Mouse (Mus musculus): ENCODE data around the gene Parl. TPM values are rescaled to one million over a fixed set of nuclear protein-coding genes. Genes with fewer than 3 reads are reported as not detected.

The Parl gene
- polyA plus RNA-seq (2015; fragmentation: Illumina TruSeq; extraction: RNeasy Lipid Tissue Mini Kit (QIAGEN cat#74804); ENCODE audit: insufficient read depth, low read depth, low replicate concordance), result 18.7 TPM

DNA sequence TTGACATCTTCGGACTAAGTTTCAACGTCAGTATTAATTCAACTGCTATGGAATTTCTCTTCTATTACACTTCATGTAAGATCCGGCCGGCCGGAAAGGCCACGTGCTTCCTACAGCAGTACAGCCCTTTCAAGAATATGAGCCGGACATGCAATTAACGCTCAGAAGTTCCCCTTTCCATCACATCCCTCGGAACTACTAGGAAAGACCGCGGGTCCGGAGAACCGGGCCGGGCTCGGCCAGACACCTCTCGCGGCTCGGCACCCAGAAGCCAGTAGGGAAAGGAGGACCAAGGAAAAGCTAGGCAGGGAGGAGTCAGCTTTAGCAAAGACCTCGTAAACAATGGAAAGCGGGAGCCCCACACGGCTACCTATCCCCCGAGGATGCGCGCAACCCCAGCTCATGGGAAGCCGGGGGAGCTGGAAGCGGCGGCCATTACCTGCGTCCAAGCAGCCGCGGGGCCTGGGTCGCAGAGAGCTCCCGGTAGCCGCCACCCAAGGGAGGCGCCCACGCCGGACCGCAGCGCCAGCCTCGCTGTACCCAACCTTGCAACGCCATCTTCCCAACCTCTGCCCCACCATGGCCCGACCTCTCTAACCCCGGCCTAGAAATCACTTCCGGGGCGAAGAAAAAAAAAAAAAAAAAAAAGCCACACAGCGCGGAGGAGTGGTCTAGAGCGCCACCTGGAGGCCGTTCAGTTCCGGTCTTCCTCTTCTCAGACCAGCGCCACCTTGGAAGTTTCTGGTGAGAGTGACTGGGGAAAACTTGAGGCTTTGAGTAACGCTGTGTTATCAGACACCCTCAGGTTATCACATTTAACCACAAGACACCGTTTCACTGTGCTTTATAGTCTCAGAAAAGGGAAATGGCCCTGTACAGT, at the start of gene Parl:
Gene Parl, minus strand, starts transcription at position 618 of the 880 bp plus-strand sequence.

DNA sequence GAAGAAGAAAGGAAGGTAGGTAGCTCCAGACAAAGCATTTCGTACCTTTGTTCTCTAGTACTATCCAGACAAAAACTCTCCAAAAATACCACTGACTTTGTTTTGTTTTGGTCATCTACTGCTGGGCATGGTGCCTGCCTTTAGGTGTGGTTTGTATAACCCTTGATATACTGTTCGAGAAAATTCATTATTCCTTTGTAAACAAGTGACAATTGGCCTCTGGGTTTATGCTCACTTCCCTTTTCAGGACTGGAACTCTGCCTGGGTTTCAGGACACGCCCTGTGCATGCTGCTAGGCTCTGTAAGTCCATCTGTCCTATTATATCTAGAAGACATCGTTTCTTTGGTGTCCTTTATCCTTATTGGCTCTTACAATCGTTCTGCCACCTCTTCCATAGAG, 23.1 kb upstream of the Parl start, which contains the start of gene Cyp2ab1:
Gene Cyp2ab1, minus strand, starts transcription at position 119 of the 400 bp plus-strand sequence.

DNA sequence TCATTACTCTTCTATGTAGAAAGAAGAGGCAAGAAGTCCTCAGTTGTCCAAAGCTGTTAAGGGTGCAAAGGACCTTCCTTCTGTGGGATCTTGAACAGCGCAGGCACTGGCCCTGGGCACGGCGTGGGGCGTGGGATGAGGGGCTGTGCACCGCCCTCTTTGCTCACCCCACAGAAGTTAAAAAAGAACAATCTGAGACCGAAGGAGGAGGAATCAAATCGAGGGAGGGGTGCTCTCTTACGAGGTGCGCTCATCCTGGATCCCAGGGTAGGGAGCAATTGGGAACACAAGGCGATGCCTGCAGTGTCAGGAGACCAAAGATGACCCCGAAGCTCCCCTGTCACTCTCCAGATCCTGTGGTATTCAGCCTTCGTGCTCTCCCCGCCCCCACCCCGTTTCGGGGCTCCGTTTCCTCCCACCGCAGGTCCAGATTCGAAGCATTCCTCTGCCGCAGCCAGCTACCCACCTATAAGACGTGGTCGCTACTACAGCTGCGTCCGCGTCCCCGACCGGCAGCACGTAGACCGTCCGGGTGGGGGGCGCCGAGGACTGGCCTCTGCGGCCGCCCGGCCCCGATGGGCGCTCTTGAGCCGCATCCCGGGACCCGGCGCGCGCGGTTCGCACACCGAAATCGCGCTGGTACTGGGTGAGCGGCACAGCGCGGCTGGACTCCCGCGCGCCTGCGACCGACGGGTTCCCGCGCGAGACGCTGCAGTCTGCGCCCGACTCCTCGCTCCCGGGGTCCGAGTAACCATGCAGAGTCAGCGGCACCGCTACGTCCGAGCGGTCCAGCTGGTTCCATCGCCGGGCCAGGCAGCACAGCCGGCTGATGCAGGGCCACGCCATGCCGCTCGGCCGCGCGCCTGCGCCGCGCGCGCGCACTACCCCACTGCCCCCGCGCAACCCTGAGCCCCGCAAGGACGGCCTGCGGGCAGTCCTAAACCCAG, 61.4 kb downstream of the Parl start, which contains the start of gene Map6d1:
Gene Map6d1, minus strand, starts transcription at position 891 of the 947 bp plus-strand sequence.

Other genes with a start within 250 kb of the Parl start
- 6.5 TPM for gene Klhl24, start 204.8 kb downstream of the Parl start, polyA plus RNA-seq (2015; fragmentation: Illumina TruSeq; extraction: RNeasy Lipid Tissue Mini Kit (QIAGEN cat#74804); ENCODE audit: insufficient read depth, low read depth, low replicate concordance)
- gene Yeats2, start 161.3 kb downstream of the Parl start, polyA plus RNA-seq (2015; fragmentation: Illumina TruSeq; extraction: RNeasy Lipid Tissue Mini Kit (QIAGEN cat#74804); ENCODE audit: insufficient read depth, low read depth, low replicate concordance), result 11.3 TPM
- gene Map6d1, start 61.0 kb downstream of the Parl start, polyA plus RNA-seq (2015; fragmentation: Illumina TruSeq; extraction: RNeasy Lipid Tissue Mini Kit (QIAGEN cat#74804); ENCODE audit: insufficient read depth, low read depth, low replicate concordance), result not detected
- gene Cyp2ab1, start 23.0 kb upstream of the Parl start, polyA plus RNA-seq (2015; fragmentation: Illumina TruSeq; extraction: RNeasy Lipid Tissue Mini Kit (QIAGEN cat#74804); ENCODE audit: insufficient read depth, low read depth, low replicate concordance), result 0.50 TPM
- gene Abcc5, start 124.0 kb upstream of the Parl start, polyA plus RNA-seq (2015; fragmentation: Illumina TruSeq; extraction: RNeasy Lipid Tissue Mini Kit (QIAGEN cat#74804); ENCODE audit: insufficient read depth, low read depth, low replicate concordance), result 20.6 TPM
- gene Eif2b5, start 196.4 kb upstream of the Parl start, polyA plus RNA-seq (2015; fragmentation: Illumina TruSeq; extraction: RNeasy Lipid Tissue Mini Kit (QIAGEN cat#74804); ENCODE audit: insufficient read depth, low read depth, low replicate concordance), result 21.2 TPM
- gene Dvl3, start 214.6 kb upstream of the Parl start, polyA plus RNA-seq (2015; fragmentation: Illumina TruSeq; extraction: RNeasy Lipid Tissue Mini Kit (QIAGEN cat#74804); ENCODE audit: insufficient read depth, low read depth, low replicate concordance), result 14.7 TPM
- 57.8 TPM for gene Ap2m1, start 233.1 kb upstream of the Parl start, polyA plus RNA-seq (2015; fragmentation: Illumina TruSeq; extraction: RNeasy Lipid Tissue Mini Kit (QIAGEN cat#74804); ENCODE audit: insufficient read depth, low read depth, low replicate concordance)
- 25.1 TPM for gene Abcf3, start 246.2 kb upstream of the Parl start, polyA plus RNA-seq (2015; fragmentation: Illumina TruSeq; extraction: RNeasy Lipid Tissue Mini Kit (QIAGEN cat#74804); ENCODE audit: insufficient read depth, low read depth, low replicate concordance)